Mouse (Mus musculus): Measurements from ENCODE around the gene Cfap73. TPM values are rescaled to one million over a fixed set of nuclear protein-coding genes. Genes with fewer than 3 reads are reported as not detected.
A peak's percentile ranks its signal among the peaks of the same experiment; 100 is the strongest.

The Cfap73 gene
- polyA plus RNA-seq, 1 experiment, result not detected

DNA sequence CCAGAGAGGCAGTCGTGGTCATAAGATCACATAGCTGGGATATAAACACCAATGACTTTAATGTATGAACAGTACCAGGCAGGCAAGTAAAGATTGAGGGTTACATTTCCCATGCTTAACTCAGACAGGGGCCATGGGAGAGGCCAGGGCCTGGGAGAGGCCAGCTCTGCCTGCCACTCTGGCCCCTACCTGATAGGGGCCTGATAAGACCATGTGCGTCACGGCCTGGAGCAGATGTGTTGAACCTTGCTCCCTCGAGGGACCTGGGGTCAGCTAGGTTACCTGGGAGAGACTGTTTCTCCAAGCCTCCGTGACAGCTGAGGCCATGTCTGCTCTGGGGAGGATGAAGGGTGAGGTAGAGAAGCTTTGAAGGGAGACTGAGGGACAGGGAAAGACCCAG, 17.2 kb upstream of the Cfap73 start:
- no peak overlapping the region for H3K27ac ChIP-seq (ENCODE audit: control insufficient read depth, insufficient read depth, low read depth, low read length, poor library complexity)
- TF ChIP-seq CTCF (IDR thresholded peaks at IDR 0.05; ENCODE audit: control insufficient read depth, insufficient read depth, low read length) (no peak), POLR2A (IDR thresholded peaks at IDR 0.05; ENCODE audit: borderline replicate concordance, control insufficient read depth, low read depth, low read length) (no peak)
- 80% methylated on average over 5 of the region's 5 CpGs for WGBS
- H3K4me1 ChIP-seq (ENCODE audit: control insufficient read depth, insufficient read depth, low read length), result no peaks in the 10 kb centered on the region; the same call in 1 of the 2 replicates
- no peak overlapping the region for H3K4me3 ChIP-seq (replicated peaks; ENCODE audit: control insufficient read depth, low read depth, low read length)

GRCm38 (mm10) chr5:120649938-120650337, 15.9 kb upstream of the Cfap73 start:
- no peak for TF ChIP-seq POLR2A (IDR thresholded peaks at IDR 0.05; ENCODE audit: borderline replicate concordance, control insufficient read depth, low read depth, low read length)
- no peak for TF ChIP-seq CTCF (IDR thresholded peaks at IDR 0.05; ENCODE audit: control insufficient read depth, insufficient read depth, low read length)
- 25% methylated on average over 13 of the region's 13 CpGs for WGBS

GRCm38 (mm10) chr5:120649374-120649933, 15.4 kb upstream of the Cfap73 start:
- TF ChIP-seq CTCF (IDR thresholded peaks at IDR 0.05; ENCODE audit: control insufficient read depth, insufficient read depth, low read length) (no peak), POLR2A (IDR thresholded peaks at IDR 0.05; ENCODE audit: borderline replicate concordance, control insufficient read depth, low read depth, low read length) (no peak; the same call in 1 of the 2 replicates)
- WGBS, result 5% methylated on average over 21 of the region's 21 CpGs

More at GRCm38 (mm10) chr5:120649938-120650337, 15.9 kb upstream of the Cfap73 start:
- H3K4me3 ChIP-seq (replicated peaks; ENCODE audit: control insufficient read depth, low read depth, low read length), result no peak overlapping the region
- H3K4me1 ChIP-seq (ENCODE audit: control insufficient read depth, insufficient read depth, low read length), result no peaks in the 10 kb centered on the region; the same call in 1 of the 2 replicates
- no peak overlapping the region for H3K27ac ChIP-seq (ENCODE audit: control insufficient read depth, insufficient read depth, low read depth, low read length, poor library complexity)

GRCm38 (mm10) chr5:120648569-120649373, 14.7 kb upstream of the Cfap73 start, which contains the start of gene Rasal1:
Gene Rasal1, plus strand, starts transcription at chr5:120648812.
- H3K4me1 ChIP-seq (ENCODE audit: control insufficient read depth, insufficient read depth, low read length), result no peaks in the 10 kb centered on the region; the same call in 1 of the 2 replicates
- H3K27ac ChIP-seq (ENCODE audit: control insufficient read depth, insufficient read depth, low read depth, low read length, poor library complexity), result peak within 1 kb of the TSS; percentile 22; the same call in 1 of the 2 replicates
- TF ChIP-seq POLR2A (IDR thresholded peaks at IDR 0.05; ENCODE audit: borderline replicate concordance, control insufficient read depth, low read depth, low read length) (no peak), CTCF (IDR thresholded peaks at IDR 0.05; ENCODE audit: control insufficient read depth, insufficient read depth, low read length) (peak; percentile 46; the same call in 1 of the 2 replicates)
- H3K4me3 ChIP-seq (replicated peaks; ENCODE audit: control insufficient read depth, low read depth, low read length), result peak within 1 kb of the TSS; percentile 51
- under 1% methylated on average over 53 of the region's 53 CpGs for WGBS

More at GRCm38 (mm10) chr5:120649374-120649933, 15.4 kb upstream of the Cfap73 start:
- no peaks in the 10 kb centered on the region; the same call in 1 of the 2 replicates for H3K4me1 ChIP-seq (ENCODE audit: control insufficient read depth, insufficient read depth, low read length)
- H3K4me3 ChIP-seq (replicated peaks; ENCODE audit: control insufficient read depth, low read depth, low read length), result peak overlapping the region; percentile 51
- H3K27ac ChIP-seq (ENCODE audit: control insufficient read depth, insufficient read depth, low read depth, low read length, poor library complexity), result no peak overlapping the region

- Histone ChIP-seq H3K27ac (ENCODE audit: control insufficient read depth, insufficient read depth, low read depth, low read length, poor library complexity) (no peak overlapping the region), H3K4me3 (replicated peaks; ENCODE audit: control insufficient read depth, low read depth, low read length) (no peak overlapping the region), H3K4me1 (ENCODE audit: control insufficient read depth, insufficient read depth, low read length) (no peaks in the 10 kb centered on the region; the same call in 1 of the 2 replicates)
- TF ChIP-seq CTCF (IDR thresholded peaks at IDR 0.05; ENCODE audit: control insufficient read depth, insufficient read depth, low read length) (no peak), POLR2A (IDR thresholded peaks at IDR 0.05; ENCODE audit: borderline replicate concordance, control insufficient read depth, low read depth, low read length) (no peak)
- 4% methylated on average over 12 of the region's 12 CpGs for WGBS
These were observed 13.9 kb upstream of the Cfap73 start for GRCm38 (mm10) chr5:120647814-120648491.

DNA sequence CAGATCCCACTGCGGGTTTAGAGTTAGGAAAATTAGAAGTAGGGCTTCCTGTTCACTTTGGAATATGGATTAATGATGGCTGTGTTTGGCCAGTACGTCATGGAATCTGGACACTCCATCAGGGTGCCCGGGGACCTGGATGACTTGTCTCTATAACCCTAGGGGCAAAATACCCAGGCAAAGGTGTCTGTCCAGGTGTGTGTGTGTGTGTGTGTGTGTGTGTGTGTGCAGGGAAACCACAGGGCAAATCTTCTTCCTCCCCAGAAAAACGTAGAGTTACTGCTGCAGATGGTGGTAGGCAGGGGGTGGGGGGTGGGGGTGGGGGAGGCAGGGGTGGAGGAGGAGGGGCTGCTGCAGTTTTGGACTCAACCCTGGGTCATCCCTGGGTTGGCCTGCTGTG, 13.3 kb upstream of the Cfap73 start:
- no peak overlapping the region for H3K4me3 ChIP-seq (replicated peaks; ENCODE audit: control insufficient read depth, low read depth, low read length)
- H3K27ac ChIP-seq (ENCODE audit: control insufficient read depth, insufficient read depth, low read depth, low read length, poor library complexity), result no peak overlapping the region
- 45% methylated on average over 4 of the region's 4 CpGs for WGBS
- no peaks in the 10 kb centered on the region for H3K4me1 ChIP-seq (ENCODE audit: control insufficient read depth, insufficient read depth, low read length)
- no peak for TF ChIP-seq CTCF (IDR thresholded peaks at IDR 0.05; ENCODE audit: control insufficient read depth, insufficient read depth, low read length)
- no peak for TF ChIP-seq POLR2A (IDR thresholded peaks at IDR 0.05; ENCODE audit: borderline replicate concordance, control insufficient read depth, low read depth, low read length)

GRCm38 (mm10) chr5:120645851-120646250, 11.8 kb upstream of the Cfap73 start:
- TF ChIP-seq CTCF (IDR thresholded peaks at IDR 0.05; ENCODE audit: control insufficient read depth, insufficient read depth, low read length) (no peak), POLR2A (IDR thresholded peaks at IDR 0.05; ENCODE audit: borderline replicate concordance, control insufficient read depth, low read depth, low read length) (no peak)
- Histone ChIP-seq H3K27ac (ENCODE audit: control insufficient read depth, insufficient read depth, low read depth, low read length, poor library complexity) (no peak overlapping the region), H3K4me1 (ENCODE audit: control insufficient read depth, insufficient read depth, low read length) (no peaks in the 10 kb centered on the region), H3K4me3 (replicated peaks; ENCODE audit: control insufficient read depth, low read depth, low read length) (no peak overlapping the region)
- WGBS, result 19% methylated on average over 6 of the region's 6 CpGs

GRCm38 (mm10) chr5:120644227-120644626, 10.2 kb upstream of the Cfap73 start:
- WGBS, result 11% methylated on average over 3 of the region's 3 CpGs
- TF ChIP-seq CTCF (IDR thresholded peaks at IDR 0.05; ENCODE audit: control insufficient read depth, insufficient read depth, low read length), result no peak
- TF ChIP-seq POLR2A (IDR thresholded peaks at IDR 0.05; ENCODE audit: borderline replicate concordance, control insufficient read depth, low read depth, low read length), result no peak
- no peak overlapping the region for H3K27ac ChIP-seq (ENCODE audit: control insufficient read depth, insufficient read depth, low read depth, low read length, poor library complexity)
- no peak overlapping the region for H3K4me3 ChIP-seq (replicated peaks; ENCODE audit: control insufficient read depth, low read depth, low read length)
- H3K4me1 ChIP-seq (ENCODE audit: control insufficient read depth, insufficient read depth, low read length), result peaks cover 2% of the 10 kb centered on the region

All from bone marrow, adult 2 months (tissue).